Mouse (Mus musculus) heart, embryonic 10.5 days (tissue): ENCODE data around the gene Pitpnm2. TPM values are rescaled to one million over a fixed set of nuclear protein-coding genes. Genes with fewer than 3 reads are reported as not detected.

Source experiments
- DNase-seq: peaks from one replicate; pipeline ENCODE4 v3.0.0-alpha.2; 2017; ENCODE audit warnings: low spot score
- H3K27ac ChIP-seq: fragments of 300-500 bp; sonication (generic); 2 replicates; pipeline ENCODE4 v1.5.1; 2016; ENCODE audit warnings: mild to moderate bottlenecking
- H3K27me3 ChIP-seq: fragments of 300-500 bp; sonication (generic); 2 replicates; pipeline ENCODE4 v1.6.1; 2016; ENCODE audit warnings: mild to moderate bottlenecking; ENCODE audit not compliant: poor library complexity, insufficient read depth, severe bottlenecking
- H3K36me3 ChIP-seq: fragments of 300-500 bp; sonication (generic); 2 replicates; pipeline ENCODE4 v1.6.1; 2016; ENCODE audit warnings: mild to moderate bottlenecking, moderate library complexity
- H3K4me1 ChIP-seq: fragments of 300-500 bp; sonication (generic); 2 replicates; pipeline ENCODE4 v1.6.1; 2016; ENCODE audit warnings: mild to moderate bottlenecking
- H3K4me3 ChIP-seq: fragments of 300-500 bp; sonication (generic); 2 replicates; pipeline ENCODE4 v1.5.1; 2016; ENCODE audit warnings: mild to moderate bottlenecking, moderate library complexity
- H3K9me3 ChIP-seq: fragments of 300-500 bp; sonication (generic); 2 replicates; pipeline ENCODE4 v1.6.1; 2016; ENCODE audit warnings: mild to moderate bottlenecking, moderate library complexity
- WGBS: fragments of 180-500 bp; shearing (Covaris S2); methylation state at CpG from one replicate; pipeline ENCODE4 v1.1.7; 2016; 5-methylcytosine and 5-hydroxymethylcytosine counted together
- polyA plus RNA-seq: library from polyadenylated mRNA; unstranded; fragments of >200 nt; fragmentation: Nextera tagmentation; extraction: Ambion mirVana; gene quantifications from 2 replicates; pipeline ENCODE4 v1.2.1, GENCODE M21; 2016

Gene Pitpnm2
- polyA plus RNA-seq, 1 experiment from 2014 or later, result 4.8 TPM

- H3K36me3 ChIP-seq, result no peaks in the 10 kb centered on the region
- no peaks in the 10 kb centered on the region for H3K27me3 ChIP-seq
- DNase-seq, result no peak
- peaks cover 62% of the 10 kb centered on the region for H3K4me1 ChIP-seq
- no peaks in the 10 kb centered on the region for H3K9me3 ChIP-seq
- no peak overlapping the region for H3K4me3 ChIP-seq
- no peak overlapping the region; the same call in 1 of the 2 replicates for H3K27ac ChIP-seq
- 76% methylated on average over 4 of the region's 4 CpGs for WGBS
Observed at GRCm38 (mm10) chr5:124179411-124179810, 70.1 kb downstream of the Pitpnm2 start.

DNA sequence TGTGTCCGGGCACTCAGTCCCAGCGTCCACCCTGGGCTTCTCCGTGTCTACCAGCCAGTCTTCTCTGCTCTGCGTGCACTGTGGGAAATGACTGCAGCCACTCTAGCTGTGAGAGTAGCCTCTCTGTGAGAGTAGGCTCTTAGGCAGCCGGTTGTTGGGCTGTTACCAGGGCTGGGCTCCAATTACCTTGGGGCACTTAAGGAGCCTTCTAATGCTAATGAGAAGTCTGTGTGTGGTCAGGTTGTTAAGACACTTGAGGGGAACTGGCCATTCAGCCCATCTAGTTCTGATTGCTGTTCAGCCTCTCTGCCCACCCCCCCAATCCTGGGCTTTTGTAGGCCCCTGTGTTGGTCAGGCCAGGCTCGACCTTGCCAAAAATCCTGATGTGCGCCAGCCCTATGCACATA is 72.8 kb downstream of the Pitpnm2 start:
- DNase-seq, result no peak
- WGBS, result 39% methylated on average over 7 of the region's 7 CpGs
- Histone ChIP-seq H3K27me3 (no peaks in the 10 kb centered on the region), H3K4me3 (no peak overlapping the region), H3K36me3 (no peaks in the 10 kb centered on the region), H3K4me1 (peaks cover 76% of the 10 kb centered on the region), H3K27ac (peak overlapping the region; percentile 62; the same call in 1 of the 2 replicates), H3K9me3 (no peaks in the 10 kb centered on the region)

- Histone ChIP-seq H3K36me3 (no peaks in the 10 kb centered on the region), H3K27ac (peak overlapping the region; percentile 86), H3K27me3 (no peaks in the 10 kb centered on the region), H3K4me3 (no peak overlapping the region), H3K4me1 (peaks cover 80% of the 10 kb centered on the region), H3K9me3 (no peaks in the 10 kb centered on the region)
- DNase-seq, result no peak
- WGBS, result 68% methylated on average over 4 of the region's 4 CpGs
Observed at GRCm38 (mm10) chr5:124175138-124175537, 74.4 kb downstream of the Pitpnm2 start.

DNA sequence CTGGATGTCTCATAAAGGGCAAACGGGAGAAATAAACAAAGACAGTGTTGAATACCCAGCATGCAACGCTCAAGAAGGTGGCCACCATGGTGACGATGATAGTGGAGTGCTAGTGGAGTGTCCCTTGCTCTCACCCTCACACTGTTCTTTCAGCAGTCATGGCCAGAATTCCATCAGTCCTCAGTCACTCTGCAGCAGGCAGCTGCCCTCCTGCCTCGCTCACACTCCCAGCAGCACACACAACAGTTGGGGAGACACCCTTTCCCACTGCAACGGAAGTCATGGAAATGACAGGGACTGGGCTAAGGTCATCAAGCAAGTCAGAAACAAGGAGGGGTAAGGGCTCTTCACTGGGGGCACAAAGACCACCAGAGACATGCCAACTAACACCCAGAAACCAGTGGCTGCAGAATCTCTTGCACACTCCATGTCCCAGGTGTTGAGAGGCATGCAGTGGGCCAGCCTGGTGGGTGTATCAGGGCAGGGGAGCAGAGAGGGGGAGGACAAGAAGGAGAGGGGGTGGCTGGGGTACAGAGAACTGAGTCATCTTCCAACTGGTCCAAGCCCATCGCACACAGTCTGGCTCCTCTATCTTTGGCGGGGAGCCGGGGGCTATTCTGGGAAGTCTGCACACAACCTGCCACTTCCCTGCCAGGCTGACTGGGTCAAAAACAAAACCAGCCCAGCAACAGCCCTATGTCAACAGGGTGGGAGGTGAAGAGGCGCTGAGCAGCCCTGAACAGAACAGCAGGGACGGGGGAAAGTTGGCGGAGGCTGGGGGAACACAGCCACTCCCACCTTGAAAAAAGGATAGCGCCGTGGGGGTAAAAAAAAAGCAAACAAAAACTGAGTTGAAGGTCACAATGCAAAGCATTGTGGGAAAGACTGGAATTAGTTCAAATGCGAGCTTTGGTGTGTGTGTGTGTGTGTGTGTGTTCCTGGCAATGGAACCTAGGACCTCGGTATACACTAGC is 76.3 kb downstream of the Pitpnm2 start:
- H3K9me3 ChIP-seq, result no peaks in the 10 kb centered on the region
- H3K27me3 ChIP-seq, result no peaks in the 10 kb centered on the region
- H3K27ac ChIP-seq, result peak overlapping the region; percentile 86
- H3K36me3 ChIP-seq, result no peaks in the 10 kb centered on the region
- 55% methylated on average over 15 of the region's 15 CpGs for WGBS
- H3K4me1 ChIP-seq, result peaks cover 81% of the 10 kb centered on the region
- no peak for DNase-seq
- peak overlapping the region; percentile 25; the same call in 1 of the 2 replicates for H3K4me3 ChIP-seq

- no peaks in the 10 kb centered on the region for H3K36me3 ChIP-seq
- no peaks in the 10 kb centered on the region for H3K9me3 ChIP-seq
- no peaks in the 10 kb centered on the region for H3K27me3 ChIP-seq
- WGBS, result 85% methylated on average over 4 of the region's 4 CpGs
- no peak for DNase-seq
- no peak overlapping the region for H3K4me3 ChIP-seq
- H3K4me1 ChIP-seq, result peaks cover 83% of the 10 kb centered on the region
- peak overlapping the region; percentile 86 for H3K27ac ChIP-seq
Observed at GRCm38 (mm10) chr5:124172246-124172645, 77.3 kb downstream of the Pitpnm2 start.

- no peaks in the 10 kb centered on the region for H3K27me3 ChIP-seq
- WGBS, result 38% methylated on average over 9 of the region's 9 CpGs
- no peak for DNase-seq
- no peaks in the 10 kb centered on the region for H3K36me3 ChIP-seq
- no peaks in the 10 kb centered on the region for H3K9me3 ChIP-seq
- H3K4me3 ChIP-seq, result no peak overlapping the region
- H3K27ac ChIP-seq, result peak overlapping the region; percentile 86
- H3K4me1 ChIP-seq, result peaks cover 83% of the 10 kb centered on the region
Observed at GRCm38 (mm10) chr5:124171781-124172180, 77.8 kb downstream of the Pitpnm2 start.

DNA sequence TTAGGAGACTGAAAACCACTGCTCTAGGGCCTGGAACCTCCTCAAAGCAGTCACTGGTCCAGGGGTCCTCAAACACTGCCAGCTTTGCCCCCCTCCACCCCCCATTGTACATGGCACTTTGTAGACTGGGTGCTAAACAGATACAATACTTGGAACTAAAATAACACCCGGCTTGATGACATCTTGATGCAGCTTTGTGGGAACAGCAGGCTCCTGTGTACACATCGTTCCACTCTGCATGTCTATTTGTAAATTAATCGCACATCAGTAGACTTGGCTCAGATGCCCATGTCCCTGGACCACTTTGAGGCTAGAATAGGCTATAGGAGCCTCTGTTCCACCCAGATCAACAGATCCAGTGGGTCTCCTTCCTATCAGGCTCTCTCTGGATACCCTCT is 80.3 kb downstream of the Pitpnm2 start:
- H3K27ac ChIP-seq, result peak overlapping the region; percentile 86; the same call in 1 of the 2 replicates
- no peak for DNase-seq
- H3K9me3 ChIP-seq, result no peaks in the 10 kb centered on the region
- H3K36me3 ChIP-seq, result no peaks in the 10 kb centered on the region
- peaks cover 90% of the 10 kb centered on the region for H3K4me1 ChIP-seq
- H3K27me3 ChIP-seq, result no peaks in the 10 kb centered on the region
- H3K4me3 ChIP-seq, result no peak overlapping the region
- WGBS, result 85% methylated on average over 3 of the region's 3 CpGs

DNA sequence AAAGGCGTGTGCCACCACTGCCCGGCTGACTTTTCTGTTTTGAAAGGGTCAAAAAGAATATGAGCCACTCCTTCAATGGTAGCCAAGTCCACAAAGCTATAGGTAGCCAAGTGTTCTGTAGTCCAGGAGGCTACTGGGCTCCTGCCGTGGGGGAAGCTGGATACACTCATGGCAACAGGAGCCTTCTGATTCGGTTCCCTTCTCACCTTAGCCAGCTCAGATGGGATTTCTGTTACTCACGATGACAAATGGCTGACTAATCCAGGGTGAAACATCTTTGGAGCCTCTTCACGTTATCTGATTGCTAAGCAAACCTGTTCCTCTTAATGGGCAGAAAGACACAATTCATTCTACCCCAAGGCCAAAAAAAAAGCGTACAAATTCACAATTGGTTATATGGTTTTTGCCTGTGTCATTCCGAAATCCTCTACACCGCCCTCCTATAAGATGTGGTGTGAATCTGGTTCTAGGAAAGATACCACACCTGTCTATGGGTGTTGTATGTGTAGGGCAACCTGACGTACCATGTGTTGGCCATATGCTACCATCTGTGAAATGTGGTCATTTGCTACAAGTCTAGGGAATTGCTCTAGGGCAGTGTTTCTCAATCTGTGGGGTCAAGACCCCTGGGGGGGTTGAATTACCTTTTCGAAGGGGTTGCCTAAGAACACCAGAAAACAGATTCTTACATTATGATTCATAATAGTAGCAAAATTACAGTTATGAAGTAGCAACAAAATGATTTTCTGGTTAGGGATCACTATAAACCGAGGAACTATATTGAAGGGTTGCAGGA is 80.9 kb downstream of the Pitpnm2 start:
- H3K36me3 ChIP-seq, result no peaks in the 10 kb centered on the region
- H3K4me3 ChIP-seq, result no peak overlapping the region
- peaks cover 90% of the 10 kb centered on the region for H3K4me1 ChIP-seq
- H3K9me3 ChIP-seq, result no peaks in the 10 kb centered on the region
- no peaks in the 10 kb centered on the region for H3K27me3 ChIP-seq
- H3K27ac ChIP-seq, result peak overlapping the region; percentile 67; the same call in 1 of the 2 replicates
- whole genome bisulfite sequencing, result 84% methylated on average over 12 of the region's 12 CpGs
- DNase-seq, result no peak

- H3K27ac ChIP-seq, result peak overlapping the region; percentile 67
- DNase-seq, result no peak
Observed at GRCm38 (mm10) chr5:124167621-124168020, 81.9 kb downstream of the Pitpnm2 start.

GRCm38 (mm10) chr5:124166741-124167140 is 82.8 kb downstream of the Pitpnm2 start:
- Histone ChIP-seq H3K36me3 (no peaks in the 10 kb centered on the region), H3K27ac (peak overlapping the region; percentile 75; the same call in 1 of the 2 replicates), H3K4me3 (no peak overlapping the region), H3K9me3 (no peaks in the 10 kb centered on the region), H3K4me1 (peaks cover 90% of the 10 kb centered on the region), H3K27me3 (no peaks in the 10 kb centered on the region)
- DNase-seq, result no peak

More at GRCm38 (mm10) chr5:124167621-124168020, 81.9 kb downstream of the Pitpnm2 start:
- H3K9me3 ChIP-seq, result no peaks in the 10 kb centered on the region
- H3K4me1 ChIP-seq, result peaks cover 90% of the 10 kb centered on the region
- 60% methylated on average over 10 of the region's 10 CpGs for WGBS
- H3K27me3 ChIP-seq, result no peaks in the 10 kb centered on the region
- H3K36me3 ChIP-seq, result no peaks in the 10 kb centered on the region
- no peak overlapping the region for H3K4me3 ChIP-seq

DNA sequence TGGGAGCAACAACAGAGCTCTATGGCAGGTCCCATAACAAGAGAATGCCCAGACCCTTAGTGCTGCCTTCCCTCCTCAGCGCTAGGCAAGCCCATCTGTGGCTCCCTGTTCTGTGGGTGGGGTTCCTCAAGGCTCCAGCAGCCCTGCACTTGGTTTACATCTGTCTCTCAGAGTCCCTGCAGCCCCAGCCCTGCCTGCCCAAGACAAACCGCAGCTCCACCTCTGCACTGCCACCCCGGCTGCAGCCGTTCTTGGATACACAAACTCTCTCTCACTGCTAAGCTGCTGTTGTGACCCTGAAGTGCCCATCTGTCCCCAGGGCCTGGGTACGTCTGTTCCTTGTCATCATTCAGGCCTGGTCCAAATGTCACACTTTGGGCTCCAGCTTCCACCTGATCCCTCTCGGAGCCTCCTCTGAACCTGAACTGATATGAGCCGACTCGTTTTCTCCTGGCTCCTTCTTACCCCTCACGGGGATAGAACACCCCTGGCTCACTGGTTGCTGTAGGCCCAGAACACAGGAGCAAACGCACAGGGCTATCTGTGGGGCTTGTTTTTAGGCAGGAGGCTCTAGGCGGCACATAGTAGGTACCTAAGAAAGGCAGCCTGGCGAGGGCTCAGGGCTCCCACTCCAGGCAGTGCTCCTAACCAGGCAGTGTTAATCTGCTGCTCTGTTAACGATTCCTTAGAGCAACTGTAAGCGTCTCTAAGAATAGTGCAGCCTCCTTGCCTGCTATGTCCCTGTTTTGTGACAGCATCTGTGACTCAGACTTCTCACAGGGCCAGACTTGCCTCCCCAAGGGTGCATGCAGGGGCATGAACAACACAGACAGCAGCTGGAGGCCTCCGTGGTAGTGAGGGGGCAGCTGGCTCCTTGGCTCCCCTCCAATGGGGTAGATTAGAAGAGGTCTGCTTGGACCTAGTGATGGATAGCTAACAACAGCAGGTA is 83.7 kb downstream of the Pitpnm2 start:
- H3K4me1 ChIP-seq, result peaks cover 88% of the 10 kb centered on the region
- H3K9me3 ChIP-seq, result no peaks in the 10 kb centered on the region
- H3K27ac ChIP-seq, result peak overlapping the region; percentile 75
- 0 out of 2 replicates have a peak overlapping the region, but pooled peaks have one; percentile 9 for H3K4me3 ChIP-seq
- H3K27me3 ChIP-seq, result no peaks in the 10 kb centered on the region
- no peaks in the 10 kb centered on the region for H3K36me3 ChIP-seq
- WGBS, result 32% methylated on average over 15 of the region's 15 CpGs
- DNase-seq, result no peak

DNA sequence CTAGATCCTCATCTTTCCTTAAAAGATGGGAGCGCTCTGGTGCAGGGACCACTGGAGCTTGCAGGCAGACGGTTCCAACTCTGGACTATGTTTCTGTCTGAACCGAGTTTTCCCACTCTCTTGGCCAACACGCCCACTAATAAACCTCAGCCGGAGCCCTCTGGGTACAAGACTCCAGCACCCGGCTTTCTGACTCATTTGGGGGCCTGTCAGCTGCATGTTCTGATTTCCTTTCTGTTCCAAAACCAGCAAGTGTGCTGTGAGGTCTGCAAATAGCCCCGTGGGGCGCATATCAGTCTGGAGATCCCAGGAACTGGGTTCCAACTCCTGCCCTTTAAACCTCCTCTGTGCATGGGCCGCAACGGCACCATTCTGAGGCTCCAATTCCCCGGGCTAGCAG is 86.1 kb downstream of the Pitpnm2 start:
- peaks cover 93% of the 10 kb centered on the region for H3K4me1 ChIP-seq
- no peak for DNase-seq
- WGBS, result 83% methylated on average over 11 of the region's 11 CpGs
- no peaks in the 10 kb centered on the region for H3K9me3 ChIP-seq
- no peaks in the 10 kb centered on the region for H3K27me3 ChIP-seq
- peak overlapping the region; percentile 76; the same call in 1 of the 2 replicates for H3K27ac ChIP-seq
- no peaks in the 10 kb centered on the region for H3K36me3 ChIP-seq
- no peak overlapping the region for H3K4me3 ChIP-seq
